In the genomic region with DNA sequence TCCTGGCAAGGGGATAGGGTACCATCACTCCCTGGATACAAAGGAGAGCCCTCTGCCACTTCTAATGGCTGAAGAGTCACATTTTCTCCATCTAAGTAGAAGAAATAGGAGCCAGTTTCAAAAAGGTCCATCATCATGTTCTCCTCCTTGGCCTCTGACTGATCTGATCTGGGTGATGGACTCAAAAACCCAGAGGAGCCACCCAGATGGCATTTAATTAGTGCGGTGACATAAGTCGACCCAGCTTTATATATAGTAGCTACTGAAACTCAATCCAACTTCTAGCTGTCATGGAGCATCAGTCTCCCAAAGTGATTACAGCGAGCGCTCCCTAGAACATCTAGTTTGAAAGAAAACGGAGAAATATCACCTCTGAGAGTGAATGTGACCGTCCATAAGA, we compare ENCODE assay signal across 12 mouse cellular contexts. TPM values are rescaled to one million over a fixed set of nuclear protein-coding genes. Genes with fewer than 3 reads are reported as not detected.
A peak's percentile ranks its signal among the peaks of the same experiment; 100 is the strongest.
DNase-seq lines count a peak whose midpoint lies in the region; ATAC-seq and TF ChIP-seq lines count a peak whose summit lies in the region.
"Had no signal": no experiment of that assay in that cellular context is flagged by ENCODE, and none has a peak within 500 bp of the region (broad histone marks: within the 10 kb centered on the region; RNA-seq: fewer than 3 reads in every experiment).

Gene Myf6 (minus strand): TSS at position 170 of the 400 bp plus-strand sequence.

- H3K36me3 ChIP-seq in liver, embryonic 12.5 days: no peaks in the 10 kb centered on the region
- H3K36me3 ChIP-seq in liver, postnatal 0 days (replicated peaks; ENCODE audit: insufficient read depth, low read length): no peaks in the 10 kb centered on the region
- H3K36me3 ChIP-seq in limb, embryonic 12.5 days: no peaks in the 10 kb centered on the region
- H3K36me3 ChIP-seq in stomach, embryonic 15.5 days: no peaks in the 10 kb centered on the region

- ATAC-seq in liver, embryonic 12.5 days: no peak
- ATAC-seq in liver, postnatal 0 days: no peak
- no peak for ATAC-seq in limb, embryonic 12.5 days (ENCODE audit: insufficient number of reproducible peaks, insufficient read depth, low FRiP score, low TSS enrichment, low read depth)
- ATAC-seq in stomach, embryonic 15.5 days (ENCODE audit: insufficient read depth, low FRiP score, low read depth): no peak

- peak within 1 kb of the TSS; percentile 32; the same call in 1 of the 2 replicates for H3K4me2 ChIP-seq in liver, embryonic 12.5 days
- H3K4me2 ChIP-seq in liver, postnatal 0 days (ENCODE audit: low read depth, low read length): no peak within 1 kb of the TSS
- peak within 1 kb of the TSS; percentile 52 for H3K4me2 ChIP-seq in limb, embryonic 12.5 days
- peak within 1 kb of the TSS; percentile 56 for H3K4me2 ChIP-seq in stomach, embryonic 15.5 days

- no peak for TF ChIP-seq EP300 in liver, postnatal 0 days (IDR thresholded peaks at IDR 0.05; ENCODE audit: low read depth)

- no peak for TF ChIP-seq CTCF in liver, postnatal 0 days (IDR thresholded peaks at IDR 0.05; ENCODE audit: low read depth)

- no peak within 1 kb of the TSS for H3K4me3 ChIP-seq in liver, embryonic 12.5 days
- H3K4me3 ChIP-seq in liver, postnatal 0 days (ENCODE audit: low read depth, low read length): no peak within 1 kb of the TSS
- peak within 1 kb of the TSS; percentile 23; the same call in 1 of the 2 replicates for H3K4me3 ChIP-seq in limb, embryonic 12.5 days (replicated peaks)
- peak within 1 kb of the TSS; percentile 25; the same call in 1 of the 2 replicates for H3K4me3 ChIP-seq in stomach, embryonic 15.5 days (replicated peaks)

- WGBS in liver, embryonic 12.5 days (ENCODE audit: insufficient replicate concordance): 64% methylated on average over 6 of the region's 6 CpGs
- WGBS in liver, postnatal 0 days (ENCODE audit: insufficient replicate concordance): 78% methylated on average over 6 of the region's 6 CpGs
- 83% methylated on average over 6 of the region's 6 CpGs for WGBS in limb, embryonic 12.5 days
- WGBS in stomach, embryonic 15.5 days: 88% methylated on average over 6 of the region's 6 CpGs

- H3K9me3 ChIP-seq in liver, embryonic 12.5 days (replicated peaks): no peaks in the 10 kb centered on the region
- no peaks in the 10 kb centered on the region for H3K9me3 ChIP-seq in liver, postnatal 0 days (ENCODE audit: low read length)
- H3K9me3 ChIP-seq in limb, embryonic 12.5 days: no peaks in the 10 kb centered on the region
- H3K9me3 ChIP-seq in stomach, embryonic 15.5 days: no peaks in the 10 kb centered on the region

- no peaks in the 10 kb centered on the region for H3K4me1 ChIP-seq in liver, embryonic 12.5 days
- no peaks in the 10 kb centered on the region for H3K4me1 ChIP-seq in liver, postnatal 0 days (ENCODE audit: insufficient read depth)
- H3K4me1 ChIP-seq in limb, embryonic 12.5 days (replicated peaks): peaks cover 15% of the 10 kb centered on the region
- peaks cover 5% of the 10 kb centered on the region; the same call in 1 of the 2 replicates for H3K4me1 ChIP-seq in stomach, embryonic 15.5 days

- no peak for DNase-seq in liver, postnatal 0 days
- peak; percentile 57 for DNase-seq in gastrocnemius, adult 18-20 months (ENCODE audit: low spot score)
- no peak for DNase-seq in embryo, embryonic 10.5 days (ENCODE audit: low spot score)
- DNase-seq in ovary, adult 18-20 months (ENCODE audit: low spot score): no peak
- DNase-seq: adrenal gland, postnatal 36 days; kidney, postnatal 14 days had no signal

- H3K27me3 ChIP-seq in liver, embryonic 12.5 days (replicated peaks): no peaks in the 10 kb centered on the region
- H3K27me3 ChIP-seq in liver, postnatal 0 days (ENCODE audit: insufficient read depth, low read length): no peaks in the 10 kb centered on the region
- peaks cover 9% of the 10 kb centered on the region; the same call in 1 of the 2 replicates for H3K27me3 ChIP-seq in limb, embryonic 12.5 days
- H3K27me3 ChIP-seq in stomach, embryonic 15.5 days (replicated peaks): no peaks in the 10 kb centered on the region

- H3K27ac ChIP-seq in liver, embryonic 12.5 days: no peak within 1 kb of the TSS
- no peak within 1 kb of the TSS for H3K27ac ChIP-seq in liver, postnatal 0 days (ENCODE audit: low read depth)
- no peak within 1 kb of the TSS for H3K27ac ChIP-seq in limb, embryonic 12.5 days
- H3K27ac ChIP-seq in stomach, embryonic 15.5 days: no peak within 1 kb of the TSS
- H3K27ac ChIP-seq: macrophage had no signal

- no peak within 1 kb of the TSS for H3K9ac ChIP-seq in liver, embryonic 12.5 days
- no peak within 1 kb of the TSS for H3K9ac ChIP-seq in liver, postnatal 0 days (replicated peaks)
- no peak within 1 kb of the TSS; the same call in 1 of the 2 replicates for H3K9ac ChIP-seq in limb, embryonic 12.5 days (replicated peaks)
- H3K9ac ChIP-seq in stomach, embryonic 15.5 days: no peak within 1 kb of the TSS

RNA-seq across cellular contexts. Expression of gene Myf6, which starts in this region (rescaled TPM):
- not detected in 2 replicates for polyA plus RNA-seq in liver, embryonic 12.5 days (2016; fragmentation: Nextera tagmentation; extraction: Ambion mirVana)
- 1.1 TPM in 1 of 2 replicates, not detected in the other for polyA plus RNA-seq in liver, postnatal 0 days (2015; fragmentation: Nextera tagmentation; extraction: Ambion mirVana)
- 100 to 1,000 TPM in 1 of 2 experiments, 10 to 100 TPM in 1; 96.5 to 154 TPM for total RNA-seq in gastrocnemius, adult 18-20 months (2021)
- 0.70 and 0.90 TPM in 2 replicates for polyA plus RNA-seq in limb, embryonic 12.5 days (2016; fragmentation: Nextera tagmentation; extraction: Ambion mirVana)
- 0.48 TPM in 1 of 2 replicates, not detected in the other for polyA plus RNA-seq in stomach, embryonic 15.5 days (2015; fragmentation: Nextera tagmentation; extraction: Ambion mirVana)
- total RNA-seq: adrenal gland, postnatal 36 days; ES-E14 had no signal
- polyA plus RNA-seq: macrophage; small intestine, adult 2 months had no signal

Comparison
In these comparisons a context has a peak if more than half of its experiments do, and no peak if none do; other contexts are left out.
1. H3K4me3 ChIP-seq: peak in limb, embryonic 12.5 days (single experiment) and stomach, embryonic 15.5 days (single experiment); none in liver, embryonic 12.5 days (single experiment) and liver, postnatal 0 days (single experiment).